Mouse (Mus musculus) testis, postnatal 14 days (tissue): ENCODE data around the gene Zfp59.
"Not testable (repeated sequence)": the region's sequence is repeated elsewhere in the genome, so short reads cannot be mapped to it uniquely, and the experiment has no call there.

Source experiments
- DNase-seq: peaks from one replicate; pipeline ENCODE4 v3.0.0; 2021; ENCODE audit warnings: low spot score

Zfp59 gene

GRCm38 (mm10) chr7:27862578-27862977, 24.2 kb downstream of the Zfp59 start:
- DNase-seq, result not testable (repeated sequence)

DNA sequence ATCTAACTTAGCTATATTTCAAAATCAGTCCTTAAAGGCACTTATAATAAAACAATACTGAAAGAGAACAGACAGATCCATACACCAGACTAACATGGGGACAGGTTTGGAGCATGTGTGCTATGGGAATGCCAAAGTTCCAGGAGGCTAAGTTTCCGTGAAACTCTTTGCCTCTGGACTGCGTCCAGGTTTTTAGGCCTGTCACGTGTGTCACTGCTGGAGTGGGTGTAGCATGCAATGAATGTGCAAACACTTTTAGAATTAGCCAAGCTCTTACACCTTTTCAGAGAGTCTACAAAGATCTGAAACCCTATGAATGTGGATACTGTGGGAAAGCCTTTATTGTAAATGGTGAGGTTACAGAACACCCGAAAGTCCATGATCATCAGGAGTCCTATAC, 43.3 kb downstream of the Zfp59 start:
- DNase-seq, result no peak

DNA sequence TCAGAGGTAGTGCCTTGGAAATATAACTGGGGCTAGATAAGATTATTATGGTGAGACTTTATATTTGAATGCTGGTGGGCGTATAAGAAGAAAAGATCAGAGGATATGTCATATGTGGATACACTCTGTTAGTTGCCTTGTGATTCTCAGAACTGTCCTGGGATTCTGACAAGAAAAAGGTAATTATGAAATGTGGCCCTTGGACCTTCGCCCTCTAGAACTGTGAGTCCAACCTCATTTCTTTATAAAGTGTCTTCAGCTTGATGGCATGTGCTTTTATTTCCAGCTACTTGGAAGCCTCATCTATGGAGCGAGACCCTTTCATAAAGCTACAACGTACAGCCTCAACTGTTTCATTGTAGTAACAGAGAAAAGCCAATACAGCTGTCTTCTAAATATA, 62.2 kb downstream of the Zfp59 start:
- DNase-seq, result no peak

DNA sequence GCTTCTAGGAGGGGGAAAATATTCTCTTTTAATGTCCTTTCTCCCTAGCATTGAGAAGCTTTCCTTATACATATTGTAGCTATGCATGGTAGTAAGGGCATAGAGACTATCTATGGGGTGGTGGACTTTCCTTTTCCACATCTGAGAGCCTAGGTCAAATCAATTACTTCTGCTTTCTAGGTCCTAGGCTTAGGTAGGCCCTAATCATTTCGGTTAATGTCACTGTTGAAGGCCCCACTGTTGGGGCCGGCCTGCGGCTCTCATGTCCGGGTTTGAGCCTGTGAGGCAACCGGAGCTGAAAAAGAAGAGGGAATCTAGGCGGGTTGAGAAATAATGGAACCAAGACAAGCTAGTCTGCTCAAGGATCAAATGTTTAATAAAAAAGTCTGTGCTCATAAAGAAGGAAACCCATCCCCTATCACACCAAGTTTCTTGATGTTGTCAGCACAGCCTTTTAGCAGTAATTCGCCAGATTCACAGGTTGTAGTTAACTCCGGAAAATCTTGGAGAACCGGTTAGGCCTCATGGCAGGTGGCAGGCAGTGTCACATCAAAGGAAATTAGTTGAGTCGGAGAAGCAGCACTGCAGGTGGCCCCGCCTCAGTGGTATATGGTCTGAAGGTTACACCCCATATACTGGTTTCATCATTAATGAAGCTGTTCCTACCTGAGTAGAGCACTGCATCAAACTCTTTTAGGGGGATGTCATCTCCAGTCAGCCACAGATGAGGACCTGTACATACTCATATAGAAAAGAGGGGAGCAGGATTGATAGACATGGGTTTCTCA, 66.8 kb downstream of the Zfp59 start:
- no peak for DNase-seq
